8 mouse cellular contexts compared by ENCODE assay signal in genomic region chr7:45567780-45568516, GRCm38 (mm10). TPM values are rescaled to one million over a fixed set of nuclear protein-coding genes. Genes with fewer than 3 reads are reported as not detected.
DNase-seq lines count a peak whose midpoint lies in the region; ATAC-seq and TF ChIP-seq lines count a peak whose summit lies in the region.

No protein-coding gene starts in this region.

- H3K79me2 ChIP-seq in macrophage (ENCODE audit: inconsistent target): peaks cover 26% of the 10 kb centered on the region

- ATAC-seq in hindbrain, postnatal 0 days: peak; percentile 95

- H3K4me1 ChIP-seq in hindbrain, postnatal 0 days (ENCODE audit: insufficient read depth, low read length): peaks cover 16% of the 10 kb centered on the region

- WGBS in hindbrain, postnatal 0 days: under 1% methylated on average over 24 of the region's 24 CpGs
- whole genome bisulfite sequencing in macrophage (ENCODE audit: missing documents): 2% methylated on average over 24 of the region's 24 CpGs

- no peaks in the 10 kb centered on the region for H3K36me3 ChIP-seq in hindbrain, postnatal 0 days (ENCODE audit: insufficient read depth, low read length)
- no peaks in the 10 kb centered on the region for H3K36me3 ChIP-seq in macrophage (ENCODE audit: inconsistent target)

- no peak; the same call in 1 of the 2 replicates for TF ChIP-seq CTCF in hindbrain, postnatal 0 days (IDR thresholded peaks at IDR 0.05; ENCODE audit: low read depth)
- no peak for TF ChIP-seq CTCF in left cerebral cortex, adult 2 months (IDR thresholded peaks at IDR 0.05)

- H3K4me3 ChIP-seq in hindbrain, postnatal 0 days (ENCODE audit: low read length): peak overlapping the region; percentile 43
- H3K4me3 ChIP-seq in left cerebral cortex, adult 2 months: peak overlapping the region; percentile 49
- H3K4me3 ChIP-seq in macrophage (ENCODE audit: inconsistent target): peak overlapping the region; percentile 11; the same call in 1 of the 2 replicates

- H3K9me3 ChIP-seq in hindbrain, postnatal 0 days (ENCODE audit: low read length): no peaks in the 10 kb centered on the region

- H3K27me3 ChIP-seq in hindbrain, postnatal 0 days (ENCODE audit: insufficient read depth, low read length): no peaks in the 10 kb centered on the region

- intact Hi-C loops in left cerebral cortex, adult 2 months (cut with DNase I): no loop called here

- peak; percentile 96 to 97 for DNase-seq in adrenal gland, adult (ENCODE audit: inconsistent age in 2 of 2, low spot score in 1 of 2)
- peak; percentile 95 for DNase-seq in embryo, embryonic 10 days (ENCODE audit: low spot score)
- DNase-seq in gastrocnemius, adult 8-10 months (ENCODE audit: low spot score in 2 of 2): peak; percentile 87 to 94
- DNase-seq in hindbrain, postnatal 0 days (ENCODE audit: low spot score): peak; percentile 94
- peak; percentile 82 to 89 for DNase-seq in left cerebral cortex, adult 2 months (ENCODE audit: extremely low spot score in 1 of 2, low spot score in 2 of 2)
- peak; percentile 92 for DNase-seq in right cerebral cortex, adult 18-20 months
- DNase-seq in urinary bladder, adult 2 months (ENCODE audit: low spot score): peak; percentile 73

- H3K9ac ChIP-seq in hindbrain, postnatal 0 days (replicated peaks; ENCODE audit: low read length): 0 out of 2 replicates have a peak overlapping the region, but pooled peaks have one; percentile 30

- H3K27ac ChIP-seq in hindbrain, postnatal 0 days: peak overlapping the region; percentile 82
- peak overlapping the region; percentile 86 for H3K27ac ChIP-seq in left cerebral cortex, adult 2 months
- H3K27ac ChIP-seq in macrophage: peak overlapping the region; percentile 63

- peak overlapping the region; percentile 66 for H3K4me2 ChIP-seq in hindbrain, postnatal 0 days (ENCODE audit: low read depth, low read length)

RNA-seq across cellular contexts. Expression of gene Bcat2, which starts 2.0 kb away (rescaled TPM):
- total RNA-seq in gastrocnemius, adult 8-10 months (2022): 100 to 1,000 TPM in 1 of 4 experiments, 10 to 100 TPM in 3; 82.2 to 107 (median 91.8) TPM
- total RNA-seq in hindbrain, postnatal 0 days (2014; rRNA removed): 11.1 and 17.8 TPM in 2 replicates
- polyA plus RNA-seq in hindbrain, postnatal 0 days (2015; fragmentation: Nextera tagmentation; extraction: Ambion mirVana): 19.0 and 19.6 TPM in 2 replicates
- total RNA-seq in left cerebral cortex, adult 2 months (2021): 10 to 100 TPM; 25.4 to 26.2 TPM
- 10 to 100 TPM; 20.0 to 99.2 (median 54.1) TPM for total RNA-seq in macrophage (2018; cell fraction: chromatin; rRNA removed)
- total RNA-seq in macrophage (2018; cell fraction: cytosol; rRNA removed): 10 to 100 TPM; 32.6 to 70.4 (median 51.1) TPM
- total RNA-seq in macrophage (2018; cell fraction: nucleus; rRNA removed): 10 to 100 TPM; 26.7 to 83.3 (median 51.8) TPM
- 31.4 to 52.8 TPM (median 38.5 TPM) in 3 replicates for polyA plus RNA-seq in macrophage (2018)
- polyA plus RNA-seq in urinary bladder, adult 2 months (2012; rRNA removed): 48.1 and 58.5 TPM in 2 replicates

RNA-seq across cellular contexts. Expression of gene Hsd17b14, which starts 13.3 kb away (rescaled TPM):
- total RNA-seq in gastrocnemius, adult 8-10 months (2022): 1 to 10 TPM in 1 of 4 experiments, under 1 TPM in 2, not detected in 1; 0.52 to 2.8 (median 0.56) TPM
- 0.68 TPM in 1 of 2 replicates, not detected in the other for total RNA-seq in hindbrain, postnatal 0 days (2014; rRNA removed)
- 0.54 and 0.89 TPM in 2 replicates for polyA plus RNA-seq in hindbrain, postnatal 0 days (2015; fragmentation: Nextera tagmentation; extraction: Ambion mirVana)
- under 1 TPM; 0.61 to 0.68 TPM for total RNA-seq in left cerebral cortex, adult 2 months (2021)
- 10 to 100 TPM in 1 of 26 experiments, 1 to 10 TPM in 6, under 1 TPM in 2, not detected in 17; 0.69 to 13.0 (median 2.7) TPM for total RNA-seq in macrophage (2018; cell fraction: chromatin; rRNA removed)
- total RNA-seq in macrophage (2018; cell fraction: cytosol; rRNA removed): 1 to 10 TPM; 1.4 to 7.1 (median 2.7) TPM
- 1 to 10 TPM in 10 of 26 experiments, under 1 TPM in 8, not detected in 8; 0.40 to 5.7 (median 1.1) TPM for total RNA-seq in macrophage (2018; cell fraction: nucleus; rRNA removed)
- 0.78 to 5.8 TPM (median 1.3 TPM) in 3 replicates for polyA plus RNA-seq in macrophage (2018)
- polyA plus RNA-seq in urinary bladder, adult 2 months (2012; rRNA removed): 23.3 and 24.5 TPM in 2 replicates

RNA-seq across cellular contexts. Expression of gene Plekha4, which starts 41.8 kb away (rescaled TPM):
- total RNA-seq in gastrocnemius, adult 8-10 months (2022): 1 to 10 TPM; 1.4 to 5.4 (median 4.6) TPM
- total RNA-seq in hindbrain, postnatal 0 days (2014; rRNA removed): 2.4 and 2.8 TPM in 2 replicates
- polyA plus RNA-seq in hindbrain, postnatal 0 days (2015; fragmentation: Nextera tagmentation; extraction: Ambion mirVana): 2.1 and 2.2 TPM in 2 replicates
- total RNA-seq in left cerebral cortex, adult 2 months (2021): 1 to 10 TPM; 4.2 to 5.1 TPM
- total RNA-seq in macrophage (2018; cell fraction: chromatin; rRNA removed): 10 to 100 TPM in 4 of 26 experiments, 1 to 10 TPM in 22; 1.5 to 53.4 (median 6.1) TPM
- total RNA-seq in macrophage (2018; cell fraction: cytosol; rRNA removed): 1 to 10 TPM in 4 of 26 experiments, under 1 TPM in 22; 0.28 to 1.7 (median 0.69) TPM
- 10 to 100 TPM in 3 of 26 experiments, 1 to 10 TPM in 23; 1.0 to 29.3 (median 5.1) TPM for total RNA-seq in macrophage (2018; cell fraction: nucleus; rRNA removed)
- 0.04 to 1.5 TPM (median 0.68 TPM) in 3 replicates for polyA plus RNA-seq in macrophage (2018)
- 11.7 and 14.3 TPM in 2 replicates for polyA plus RNA-seq in urinary bladder, adult 2 months (2012; rRNA removed)

RNA-seq across cellular contexts. Expression of gene Ppp1r15a, which starts 41.9 kb away (rescaled TPM):
- 10 to 100 TPM; 19.6 to 34.3 (median 29.4) TPM for total RNA-seq in gastrocnemius, adult 8-10 months (2022)
- 19.2 and 19.8 TPM in 2 replicates for total RNA-seq in hindbrain, postnatal 0 days (2014; rRNA removed)
- polyA plus RNA-seq in hindbrain, postnatal 0 days (2015; fragmentation: Nextera tagmentation; extraction: Ambion mirVana): 21.6 and 25.4 TPM in 2 replicates
- 10 to 100 TPM; 25.2 to 29.3 TPM for total RNA-seq in left cerebral cortex, adult 2 months (2021)
- total RNA-seq in macrophage (2018; cell fraction: chromatin; rRNA removed): 1,000 to 10,000 TPM in 2 of 26 experiments, 100 to 1,000 TPM in 17, 10 to 100 TPM in 7; 25.4 to 2,234 (median 205) TPM
- total RNA-seq in macrophage (2018; cell fraction: cytosol; rRNA removed): 1,000 to 10,000 TPM in 8 of 26 experiments, 100 to 1,000 TPM in 12, 10 to 100 TPM in 6; 42.6 to 2,483 (median 506) TPM
- total RNA-seq in macrophage (2018; cell fraction: nucleus; rRNA removed): 1,000 to 10,000 TPM in 8 of 26 experiments, 100 to 1,000 TPM in 14, 10 to 100 TPM in 4; 38.1 to 2,404 (median 797) TPM
- polyA plus RNA-seq in macrophage (2018): 21.4 to 32.3 TPM (median 27.6 TPM) in 3 replicates
- 27.8 and 30.5 TPM in 2 replicates for polyA plus RNA-seq in urinary bladder, adult 2 months (2012; rRNA removed)

RNA-seq across cellular contexts. Expression of gene Fgf21, which starts 47.3 kb away (rescaled TPM):
- total RNA-seq in gastrocnemius, adult 8-10 months (2022): not detected
- total RNA-seq in hindbrain, postnatal 0 days (2014; rRNA removed): not detected in 2 replicates
- polyA plus RNA-seq in hindbrain, postnatal 0 days (2015; fragmentation: Nextera tagmentation; extraction: Ambion mirVana): not detected in 2 replicates
- total RNA-seq in left cerebral cortex, adult 2 months (2021): not detected
- total RNA-seq in macrophage (2018; cell fraction: chromatin; rRNA removed): not detected
- total RNA-seq in macrophage (2018; cell fraction: cytosol; rRNA removed): not detected
- not detected for total RNA-seq in macrophage (2018; cell fraction: nucleus; rRNA removed)
- polyA plus RNA-seq in macrophage (2018): not detected in 3 replicates
- polyA plus RNA-seq in urinary bladder, adult 2 months (2012; rRNA removed): not detected in 2 replicates

Comparison
In these comparisons a context has a peak if more than half of its experiments do, and no peak if none do; other contexts are left out.
1. Peak in every context shown above with its lines: DNase-seq, ATAC-seq, H3K4me3 ChIP-seq and H3K27ac ChIP-seq.